Mouse (Mus musculus) brown adipose tissue, adult 24 weeks (tissue): ENCODE data around the gene Nptx1. TPM values are rescaled to one million over a fixed set of nuclear protein-coding genes. Genes with fewer than 3 reads are reported as not detected.
A peak's percentile ranks its signal among the peaks of the same experiment; 100 is the strongest.

ENCODE experiments used
- H3K27ac ChIP-seq: fragments of 200-500 bp; replicated peaks from 2 replicates; pipeline ENCODE4 v1.5.1; 2012; ENCODE audit warnings: low read depth, mild to moderate bottlenecking, low read length
- H3K4me1 ChIP-seq: fragments of 200-500 bp; 2 replicates; pipeline ENCODE4 v1.6.1; 2012; ENCODE audit warnings: low read length, mixed read lengths; ENCODE audit not compliant: control insufficient read depth, insufficient read depth, insufficient read length
- H3K4me3 ChIP-seq: fragments of 200-500 bp; 2 replicates; pipeline ENCODE4 v1.5.1; 2012; ENCODE audit warnings: low read depth, mild to moderate bottlenecking, low read length, moderate library complexity; ENCODE audit not compliant: insufficient read depth
- polyA plus RNA-seq: library from polyadenylated mRNA; stranded (reverse); fragments of >200 nt; gene quantifications from 2 replicates; pipeline ENCODE4 v1.2.4, GENCODE M21; 2012; ENCODE audit not compliant: missing spikeins, insufficient read depth, insufficient read length

Nptx1 gene
- polyA plus RNA-seq, 1 experiment, result not detected

DNA sequence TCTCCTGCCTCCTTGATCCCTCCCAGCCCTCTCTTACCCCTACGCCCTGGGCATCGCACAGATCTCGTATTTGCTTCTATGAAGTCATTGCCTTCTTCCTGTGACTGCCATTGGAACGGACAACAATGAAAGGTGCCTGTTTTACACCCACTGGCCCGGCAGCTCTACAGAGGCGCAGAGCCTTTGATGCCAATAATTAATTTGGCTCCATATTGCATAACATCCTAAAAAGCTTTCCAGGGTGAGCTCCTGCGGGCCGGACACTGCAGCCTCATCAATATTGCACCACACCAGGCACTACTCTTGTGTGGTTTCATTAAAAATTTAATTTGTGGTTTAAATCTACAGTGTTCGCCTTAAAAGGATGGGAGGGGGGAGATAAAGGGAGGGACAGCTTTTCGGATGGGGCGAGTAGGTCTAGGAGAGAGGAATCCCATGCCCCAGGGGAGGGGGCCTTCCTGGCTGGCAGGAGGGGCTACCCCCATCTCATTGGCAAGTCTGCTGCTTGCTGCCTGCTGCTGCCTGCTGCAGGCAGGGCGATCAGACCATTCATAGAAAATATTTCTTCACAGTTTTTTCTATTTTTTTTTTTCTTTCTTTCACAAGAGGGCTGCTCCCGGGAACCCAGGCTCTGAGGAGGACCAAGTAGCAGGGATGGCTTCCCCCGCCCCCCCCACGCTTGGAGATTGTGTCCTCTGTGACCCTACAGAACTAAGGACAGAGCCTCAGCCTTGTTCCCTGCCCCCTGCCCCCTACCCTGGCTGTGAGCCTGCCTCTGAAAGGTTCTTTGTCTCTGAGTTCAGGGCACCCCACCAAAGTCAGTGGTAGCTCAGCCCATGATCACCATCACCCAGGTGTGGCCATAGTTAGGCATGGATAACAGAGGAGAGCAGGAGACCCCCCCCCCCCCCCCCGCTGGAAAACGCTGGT is 10.7 kb upstream of the Nptx1 start:
- Histone ChIP-seq H3K27ac (no peak overlapping the region), H3K4me1 (no peaks in the 10 kb centered on the region), H3K4me3 (no peak overlapping the region)

GRCm38 (mm10) chr11:119555170-119555569 is 7.6 kb upstream of the Nptx1 start:
- Histone ChIP-seq H3K4me3 (no peak overlapping the region), H3K4me1 (no peaks in the 10 kb centered on the region), H3K27ac (no peak overlapping the region)

GRCm38 (mm10) chr11:119554706-119555105 is 7.2 kb upstream of the Nptx1 start:
- H3K4me1 ChIP-seq, result no peaks in the 10 kb centered on the region
- H3K27ac ChIP-seq, result no peak overlapping the region
- no peak overlapping the region for H3K4me3 ChIP-seq

DNA sequence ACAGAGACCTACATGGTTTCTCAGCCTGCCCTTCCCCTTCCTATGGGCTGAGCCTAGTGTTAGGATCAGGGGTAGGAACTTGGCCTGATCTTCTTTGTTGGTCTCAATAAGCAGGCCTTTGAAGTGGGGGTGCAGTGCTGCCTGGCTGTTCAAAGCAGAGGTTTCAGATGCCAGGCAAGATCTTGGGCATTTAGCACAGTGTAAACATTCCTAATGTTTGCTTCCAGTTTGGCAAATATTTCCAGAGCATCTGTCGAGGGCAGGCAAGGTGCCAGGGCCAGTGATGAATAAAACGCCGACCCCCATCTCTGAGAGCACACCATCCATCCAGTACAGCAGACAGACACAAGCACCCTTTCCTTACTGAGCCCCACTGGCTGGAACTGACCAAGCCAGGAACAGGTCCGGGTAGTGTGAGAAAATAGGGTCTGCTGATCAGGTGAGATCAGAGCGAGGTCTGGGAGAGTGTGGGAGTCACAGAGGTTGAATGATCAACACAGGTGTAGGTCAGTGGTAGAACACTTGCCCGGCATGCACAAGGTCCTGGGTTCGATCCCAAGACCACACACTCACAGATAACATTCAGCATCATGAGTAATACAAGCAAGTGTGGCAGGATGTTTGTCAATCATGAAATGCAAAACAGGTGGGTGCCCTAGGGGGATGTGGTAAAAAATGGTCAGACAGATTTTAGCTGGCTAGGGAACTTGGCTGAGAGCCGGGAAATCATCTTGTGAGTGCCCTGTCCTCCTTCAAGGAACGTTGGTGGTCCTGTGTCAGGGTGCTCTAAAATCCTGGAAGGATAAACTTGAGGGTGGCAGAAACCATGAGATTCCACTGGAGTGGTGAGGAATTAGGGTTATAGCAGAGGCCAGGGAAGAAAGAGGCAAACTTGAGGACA is 5.6 kb upstream of the Nptx1 start:
- no peak overlapping the region for H3K4me3 ChIP-seq
- H3K4me1 ChIP-seq, result no peaks in the 10 kb centered on the region; the same call in 1 of the 2 replicates
- H3K27ac ChIP-seq, result no peak overlapping the region

- Histone ChIP-seq H3K4me3 (no peak overlapping the region), H3K4me1 (no peaks in the 10 kb centered on the region; the same call in 1 of the 2 replicates), H3K27ac (no peak overlapping the region)
Measured at GRCm38 (mm10) chr11:119552301-119552700, 4.7 kb upstream of the Nptx1 start.

DNA sequence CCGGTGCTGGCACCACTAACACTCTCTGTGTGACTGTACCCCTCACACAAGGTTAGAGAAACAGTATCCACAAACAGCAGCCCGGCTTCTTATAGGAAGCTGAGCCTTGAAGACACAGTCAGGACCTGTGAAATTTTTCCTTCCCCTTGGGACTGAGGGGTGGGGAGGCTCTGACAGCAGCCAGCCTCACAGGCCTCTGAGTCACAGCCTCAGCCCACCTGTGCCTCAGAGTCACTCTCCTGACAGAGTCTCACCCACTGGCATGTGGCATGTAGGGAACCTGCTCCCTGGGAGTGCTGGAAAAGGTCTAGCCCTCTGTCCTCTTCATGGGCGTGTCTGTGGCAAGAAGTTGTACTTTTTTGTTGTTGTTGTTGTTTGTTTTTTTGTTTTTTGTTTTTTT is 3.9 kb upstream of the Nptx1 start:
- Histone ChIP-seq H3K4me1 (no peaks in the 10 kb centered on the region; the same call in 1 of the 2 replicates), H3K27ac (no peak overlapping the region), H3K4me3 (no peak overlapping the region)

DNA sequence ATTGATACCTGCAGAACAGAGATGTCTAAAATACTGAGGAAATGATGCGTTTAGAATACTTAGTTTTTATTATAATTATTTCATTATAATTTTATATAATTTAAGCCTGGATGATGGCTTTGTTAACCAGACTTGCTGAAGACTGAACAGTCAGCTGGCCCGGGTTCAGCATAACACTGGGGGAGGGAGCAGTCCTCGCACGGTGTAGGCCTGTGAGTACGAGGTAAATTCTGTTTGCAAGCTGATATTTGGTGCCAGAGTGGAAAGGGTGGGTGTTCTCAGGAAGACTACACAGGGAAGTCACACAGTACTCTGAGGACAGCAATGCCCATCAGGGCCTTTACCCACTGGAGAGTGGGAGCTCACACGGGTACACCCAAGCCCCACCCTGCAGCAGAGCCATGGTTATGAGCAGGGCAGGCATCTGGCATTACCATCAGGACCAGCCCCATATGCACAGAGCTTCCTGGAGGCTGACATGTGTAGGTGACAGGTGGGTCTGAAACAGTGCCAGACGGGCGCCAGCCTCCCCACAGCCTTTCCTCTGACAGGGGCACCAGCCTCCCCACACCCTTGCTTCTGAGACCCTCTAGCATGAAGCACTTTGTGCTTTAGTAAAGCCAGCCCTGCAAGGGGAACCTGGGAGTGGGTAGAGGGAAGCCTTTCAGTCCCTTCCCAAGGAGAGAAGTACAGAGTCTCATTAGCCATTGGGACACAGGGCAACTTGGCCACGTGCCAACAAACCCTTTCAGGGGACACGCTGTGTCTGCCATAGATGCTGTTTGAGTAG is 3.2 kb upstream of the Nptx1 start:
- Histone ChIP-seq H3K4me3 (no peak overlapping the region), H3K27ac (no peak overlapping the region), H3K4me1 (no peaks in the 10 kb centered on the region; the same call in 1 of the 2 replicates)

DNA sequence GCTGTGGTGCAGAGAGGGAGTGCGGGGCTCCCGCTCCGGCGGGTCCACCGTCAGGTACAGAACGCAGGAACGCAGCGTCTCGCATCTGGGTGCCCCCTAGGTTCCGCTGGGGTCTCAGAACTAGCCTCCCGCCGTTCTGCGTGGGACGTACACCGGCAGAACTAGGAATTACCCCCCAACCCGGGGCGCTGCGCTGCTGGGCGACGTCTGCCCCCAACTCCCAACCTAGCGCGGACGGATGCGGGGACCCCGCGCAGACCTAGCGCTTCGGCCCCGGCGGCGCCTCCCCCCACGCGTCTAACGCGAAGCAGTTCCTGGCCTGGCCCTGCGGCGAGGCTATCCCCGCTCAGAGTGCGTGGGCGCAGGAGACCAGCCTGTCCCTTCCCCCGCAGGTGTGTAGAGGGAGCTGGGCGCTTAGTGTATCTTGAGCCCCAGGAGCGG is 1.8 kb upstream of the Nptx1 start:
- H3K4me3 ChIP-seq, result peak overlapping the region; percentile 7
- H3K27ac ChIP-seq, result no peak overlapping the region
- no peaks in the 10 kb centered on the region; the same call in 1 of the 2 replicates for H3K4me1 ChIP-seq

- Histone ChIP-seq H3K27ac (no peak overlapping the region), H3K4me1 (no peaks in the 10 kb centered on the region; the same call in 1 of the 2 replicates), H3K4me3 (peak overlapping the region; percentile 7)
Measured at GRCm38 (mm10) chr11:119548741-119549370, 1.3 kb upstream of the Nptx1 start.

- Histone ChIP-seq H3K27ac (no peak overlapping the region), H3K4me3 (peak overlapping the region; percentile 60), H3K4me1 (no peaks in the 10 kb centered on the region; the same call in 1 of the 2 replicates)
Measured at GRCm38 (mm10) chr11:119547951-119548591, 518 bp upstream of the Nptx1 start.

DNA sequence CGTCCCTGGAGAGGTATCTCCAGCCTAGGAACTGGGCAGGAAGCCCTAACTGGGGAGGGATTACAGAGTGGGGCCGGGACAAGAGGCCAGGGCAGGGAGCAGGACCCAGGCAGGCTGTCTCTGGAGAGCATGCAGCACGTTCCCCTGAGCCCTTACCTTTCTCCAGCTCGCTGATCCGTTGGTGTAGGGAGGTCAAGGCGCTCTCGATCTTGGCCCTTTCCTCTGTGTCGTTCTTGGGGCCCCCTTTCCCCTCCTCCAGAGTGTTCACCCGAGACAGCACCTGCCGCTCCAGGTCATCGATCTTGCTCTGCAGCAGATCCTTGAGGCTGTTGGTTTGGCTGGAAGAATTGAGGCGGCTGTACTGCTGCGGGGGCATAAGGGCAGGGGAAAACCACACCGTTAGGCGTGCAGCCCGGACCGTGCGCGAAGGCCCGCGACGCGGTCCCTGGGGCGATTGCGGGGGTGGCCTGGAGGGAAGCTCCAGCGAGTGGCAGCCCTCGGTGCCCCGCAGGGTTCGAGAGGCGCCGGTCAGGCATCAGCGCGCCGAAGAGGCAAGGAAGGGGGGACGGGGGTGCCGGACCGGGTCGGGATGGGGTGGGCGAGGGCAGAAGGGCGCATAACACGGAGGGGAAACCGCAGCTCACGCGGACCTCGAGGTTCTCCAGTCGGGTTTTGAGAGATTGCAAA is 914 bp downstream of the Nptx1 start:
- no peaks in the 10 kb centered on the region; the same call in 1 of the 2 replicates for H3K4me1 ChIP-seq
- peak overlapping the region; percentile 60 for H3K4me3 ChIP-seq
- no peak overlapping the region for H3K27ac ChIP-seq

GRCm38 (mm10) chr11:119545741-119546495 is 1.6 kb downstream of the Nptx1 start:
- H3K4me3 ChIP-seq, result no peak overlapping the region
- H3K4me1 ChIP-seq, result no peaks in the 10 kb centered on the region; the same call in 1 of the 2 replicates
- no peak overlapping the region for H3K27ac ChIP-seq

DNA sequence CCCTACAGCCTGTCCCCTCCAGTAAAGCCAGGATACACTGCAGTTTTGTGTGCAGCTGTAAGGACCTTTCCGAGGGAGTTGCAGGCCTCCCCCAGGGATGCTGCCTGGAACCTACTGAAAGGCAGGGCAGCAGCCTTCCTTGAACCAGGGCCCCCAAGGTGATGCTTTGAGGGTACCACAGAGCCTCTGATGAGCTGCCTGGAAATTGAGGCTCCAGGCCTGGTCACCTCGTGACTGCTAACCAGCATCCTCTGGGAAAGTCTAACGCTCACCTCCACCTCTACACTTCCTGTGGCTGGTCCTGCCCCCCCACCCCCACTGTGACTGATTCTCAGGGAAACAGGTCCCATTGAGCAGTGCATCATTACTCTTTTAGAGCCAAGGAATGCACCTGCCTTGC is 2.3 kb downstream of the Nptx1 start:
- Histone ChIP-seq H3K27ac (no peak overlapping the region), H3K4me1 (no peaks in the 10 kb centered on the region; the same call in 1 of the 2 replicates), H3K4me3 (no peak overlapping the region)
